Mouse (Mus musculus): ENCODE results near the gene Kif21a. TPM values are rescaled to one million over a fixed set of nuclear protein-coding genes. Genes with fewer than 3 reads are reported as not detected.

Gene Kif21a
- total and polyA plus RNA-seq, 3 experiments = not detected

DNA sequence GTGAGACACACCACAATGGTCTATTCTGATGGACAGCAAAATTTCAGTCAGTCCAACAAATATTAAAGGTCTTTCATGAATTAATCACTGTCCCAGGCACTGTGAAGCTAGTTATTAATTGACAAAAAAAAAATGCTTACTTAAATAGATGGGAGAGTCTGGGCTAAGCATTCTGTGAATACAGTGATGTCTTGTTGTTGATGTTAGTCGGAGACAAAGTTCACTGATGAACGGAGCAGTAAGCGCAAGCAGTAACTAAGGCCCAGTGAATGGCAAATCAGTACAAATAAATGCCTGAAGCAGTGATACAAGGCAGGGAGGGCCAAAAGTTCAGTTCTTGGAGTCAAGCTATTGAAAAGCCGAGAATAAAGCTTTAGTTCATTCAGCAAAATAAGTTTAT, 15.7 kb downstream of the Kif21a start:
- no peak for DNase-seq (ENCODE audit: extremely low read depth)
- Histone ChIP-seq H3K9me3 (replicated peaks; ENCODE audit: low read length) (peaks cover 51% of the 10 kb centered on the region), H3K36me3 (replicated peaks in 1 of 2; ENCODE audit: control insufficient read depth in 1 of 2, insufficient read depth in 1 of 2, low read length in 1 of 2) (no peaks in the 10 kb centered on the region), H3K27ac (ENCODE audit: insufficient read depth, low read depth) (no peak overlapping the region), H3K4me1 (ENCODE audit: control insufficient read depth in 1 of 2, insufficient read depth in 2 of 2) (no peaks in the 10 kb centered on the region), H3K9ac (ENCODE audit: insufficient read depth, low read depth) (no peak overlapping the region), H3K27me3 (replicated peaks) (no peaks in the 10 kb centered on the region), H3K4me2 (ENCODE audit: insufficient read depth, low read depth, poor library complexity, severe bottlenecking) (no peak overlapping the region), H3K4me3 (replicated peaks in 1 of 3; ENCODE audit: low read depth in 2 of 3, low read length in 2 of 3, poor library complexity in 1 of 3) (no peak overlapping the region), H3K79me2 (replicated peaks; ENCODE audit: control insufficient read depth, extremely low read depth, insufficient read depth, poor library complexity, severe bottlenecking) (no peaks in the 10 kb centered on the region)
- no peak for TF ChIP-seq MAZ (IDR thresholded peaks at IDR 0.05; ENCODE audit: low read depth, low read length)
- no peak for TF ChIP-seq JUND (conservative IDR thresholded peaks at IDR 0.05; ENCODE audit: low read depth, low read length)
- TF ChIP-seq KAT2A (IDR thresholded peaks at IDR 0.05; ENCODE audit: insufficient replicate concordance, low read length) = no peak
- no peak for TF ChIP-seq ZMIZ1 (IDR thresholded peaks at IDR 0.05; ENCODE audit: low read depth, low read length)
- TF ChIP-seq GABPA (IDR thresholded peaks at IDR 0.05; ENCODE audit: insufficient replicate concordance, low read depth, low read length) = no peak
- TF ChIP-seq BHLHE40 (IDR thresholded peaks at IDR 0.05; ENCODE audit: low read depth, low read length) = no peak
- TF ChIP-seq ETS1 (conservative IDR thresholded peaks at IDR 0.05; ENCODE audit: low read depth, low read length) = no peak
- dilution Hi-C loops (cut with MboI; ENCODE audit: extremely low pct_ligation_motif_present, extremely low pct_unique_long_range_greater_than_20kb, low sequenced_read_pairs) = no loop called here
- in situ Hi-C loops (cut with MboI; ENCODE audit: low pct_ligation_motif_present, low pct_unique_long_range_greater_than_20kb, low sequenced_read_pairs) = no loop called here

DNA sequence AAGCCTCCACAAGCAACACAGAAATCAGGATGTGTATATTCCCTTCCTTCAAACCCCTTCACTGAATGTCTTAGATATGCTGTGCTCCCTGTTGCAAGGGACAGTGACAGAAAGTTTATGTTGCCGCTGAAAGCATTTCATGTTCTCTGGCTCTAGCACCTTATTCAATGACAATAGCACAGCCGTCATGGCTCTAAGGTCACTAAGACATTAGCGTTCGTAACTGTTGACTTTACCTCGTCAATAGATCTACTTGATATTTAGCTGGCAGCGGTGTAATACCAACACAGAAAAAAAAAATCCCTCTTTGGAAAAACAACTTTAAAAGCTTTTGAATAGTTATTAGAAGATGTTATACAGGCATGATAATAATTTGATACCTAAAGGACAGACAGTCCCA, 16.2 kb downstream of the Kif21a start:
- Histone ChIP-seq H3K27me3 (replicated peaks) (no peaks in the 10 kb centered on the region), H3K9ac (ENCODE audit: insufficient read depth, low read depth) (no peak overlapping the region), H3K9me3 (replicated peaks; ENCODE audit: low read length) (peaks cover 52% of the 10 kb centered on the region), H3K27ac (ENCODE audit: insufficient read depth, low read depth) (no peak overlapping the region), H3K4me1 (ENCODE audit: control insufficient read depth in 1 of 2, insufficient read depth in 2 of 2) (no peaks in the 10 kb centered on the region), H3K4me2 (ENCODE audit: insufficient read depth, low read depth, poor library complexity, severe bottlenecking) (no peak overlapping the region), H3K79me2 (replicated peaks; ENCODE audit: control insufficient read depth, extremely low read depth, insufficient read depth, poor library complexity, severe bottlenecking) (no peaks in the 10 kb centered on the region), H3K4me3 (replicated peaks in 1 of 3; ENCODE audit: low read depth in 2 of 3, low read length in 2 of 3, poor library complexity in 1 of 3) (no peak overlapping the region), H3K36me3 (replicated peaks in 1 of 2; ENCODE audit: control insufficient read depth in 1 of 2, insufficient read depth in 1 of 2, low read length in 1 of 2) (no peaks in the 10 kb centered on the region)
- dilution Hi-C loops (cut with MboI; ENCODE audit: extremely low pct_ligation_motif_present, extremely low pct_unique_long_range_greater_than_20kb, low sequenced_read_pairs) (no loop called here), in situ Hi-C loops (cut with MboI; ENCODE audit: low pct_ligation_motif_present, low pct_unique_long_range_greater_than_20kb, low sequenced_read_pairs) (no loop called here)
- DNase-seq (ENCODE audit: extremely low read depth) = no peak
- TF ChIP-seq TBP (conservative IDR thresholded peaks at IDR 0.05; ENCODE audit: low read depth, low read length) (no peak), HCFC1 (IDR thresholded peaks at IDR 0.05; ENCODE audit: low read depth, low read length) (no peak)

DNA sequence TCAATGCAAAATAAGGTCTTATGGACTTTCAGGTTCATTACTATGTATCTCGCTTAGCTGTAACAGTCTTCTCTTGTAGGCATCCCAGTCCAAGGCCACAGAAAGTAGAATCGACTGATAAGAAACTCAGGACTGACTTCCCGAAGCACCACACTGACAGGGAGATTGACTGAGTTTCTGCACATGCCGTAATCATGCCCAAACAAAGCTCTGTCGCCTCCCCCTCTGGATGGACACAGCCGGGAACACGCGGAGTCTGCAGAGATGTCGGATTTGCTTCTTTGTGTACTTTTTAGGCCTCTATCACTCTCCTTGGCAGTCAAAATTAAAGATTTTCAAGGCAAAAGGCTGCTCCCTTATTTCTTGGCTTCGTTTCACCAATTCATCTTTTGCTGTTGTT, 20.8 kb downstream of the Kif21a start:
- Histone ChIP-seq H3K27ac (ENCODE audit: insufficient read depth, low read depth) (no peak overlapping the region), H3K4me3 (replicated peaks in 1 of 3; ENCODE audit: low read depth in 2 of 3, low read length in 2 of 3, poor library complexity in 1 of 3) (no peak overlapping the region), H3K4me1 (ENCODE audit: control insufficient read depth in 1 of 2, insufficient read depth in 2 of 2) (no peaks in the 10 kb centered on the region), H3K9ac (ENCODE audit: insufficient read depth, low read depth) (no peak overlapping the region), H3K4me2 (ENCODE audit: insufficient read depth, low read depth, poor library complexity, severe bottlenecking) (no peak overlapping the region), H3K79me2 (replicated peaks; ENCODE audit: control insufficient read depth, extremely low read depth, insufficient read depth, poor library complexity, severe bottlenecking) (no peaks in the 10 kb centered on the region), H3K27me3 (replicated peaks) (no peaks in the 10 kb centered on the region), H3K36me3 (replicated peaks in 1 of 2; ENCODE audit: control insufficient read depth in 1 of 2, insufficient read depth in 1 of 2, low read length in 1 of 2) (no peaks in the 10 kb centered on the region), H3K9me3 (replicated peaks; ENCODE audit: low read length) (peaks cover 46% of the 10 kb centered on the region)
- dilution Hi-C loops (cut with MboI; ENCODE audit: extremely low pct_ligation_motif_present, extremely low pct_unique_long_range_greater_than_20kb, low sequenced_read_pairs) = no loop called here
- TF ChIP-seq MXI1 (IDR thresholded peaks at IDR 0.05; ENCODE audit: low read depth, low read length) = no peak
- no peak for TF ChIP-seq ELF1 (IDR thresholded peaks at IDR 0.05; ENCODE audit: low read depth, low read length)
- TF ChIP-seq MAX (IDR thresholded peaks at IDR 0.05; ENCODE audit: low read length) = no peak
- no peak for TF ChIP-seq JUND (conservative IDR thresholded peaks at IDR 0.05; ENCODE audit: low read depth, low read length)
- no peak for TF ChIP-seq USF2 (conservative IDR thresholded peaks at IDR 0.05; ENCODE audit: low read depth, low read length)
- TF ChIP-seq CHD2 (IDR thresholded peaks at IDR 0.05; ENCODE audit: low read length) = no peak
- in situ Hi-C loops (cut with MboI; ENCODE audit: low pct_ligation_motif_present, low pct_unique_long_range_greater_than_20kb, low sequenced_read_pairs) = no loop called here
- DNase-seq (ENCODE audit: extremely low read depth) = no peak
